Mouse (Mus musculus) retina, postnatal 1 day (tissue): ENCODE results near the gene Vsig10l.

Experiments used
- DNase-seq: peaks from one replicate; pipeline ENCODE4 v3.0.0-alpha.2; 2012

The Vsig10l gene

GRCm38 (mm10) chr7:43462851-43463250 is at the start of gene Vsig10l:
Gene Vsig10l, plus strand, starts transcription at chr7:43463151.
- no peak for DNase-seq

- DNase-seq = no peak
Observed at GRCm38 (mm10) chr7:43417298-43417697, 45.7 kb upstream of the Vsig10l start.

DNA sequence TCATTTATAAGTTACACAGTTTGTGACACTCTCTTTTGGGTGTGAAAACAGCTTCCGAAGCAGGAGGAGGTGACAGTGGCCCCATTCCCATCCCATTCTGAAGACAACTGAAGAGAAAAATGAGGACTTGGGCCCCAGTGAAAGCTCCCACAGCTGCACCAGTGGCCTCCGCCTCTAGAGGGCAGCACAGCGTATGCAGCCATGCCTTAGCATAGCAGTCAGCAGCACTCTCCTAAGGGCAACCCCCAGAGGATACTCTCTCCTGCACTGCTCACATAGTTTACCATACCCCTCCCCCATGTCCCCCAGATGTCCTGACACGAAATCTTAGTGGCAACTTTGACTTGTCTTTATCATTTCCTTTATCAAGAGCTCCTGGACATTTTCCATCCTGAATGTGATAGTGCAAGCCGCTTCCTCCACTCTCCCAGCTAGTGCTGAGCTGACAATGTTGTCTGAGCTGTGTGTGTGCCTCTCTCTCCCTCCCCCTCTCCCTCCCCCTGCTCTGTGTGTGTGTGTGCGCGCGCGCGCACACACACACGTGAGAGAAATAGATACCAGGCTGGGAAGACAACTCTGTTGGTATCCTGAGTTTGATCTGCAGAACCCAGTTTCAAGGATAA is 39.8 kb upstream of the Vsig10l start:
- peak; percentile 81 for DNase-seq

DNA sequence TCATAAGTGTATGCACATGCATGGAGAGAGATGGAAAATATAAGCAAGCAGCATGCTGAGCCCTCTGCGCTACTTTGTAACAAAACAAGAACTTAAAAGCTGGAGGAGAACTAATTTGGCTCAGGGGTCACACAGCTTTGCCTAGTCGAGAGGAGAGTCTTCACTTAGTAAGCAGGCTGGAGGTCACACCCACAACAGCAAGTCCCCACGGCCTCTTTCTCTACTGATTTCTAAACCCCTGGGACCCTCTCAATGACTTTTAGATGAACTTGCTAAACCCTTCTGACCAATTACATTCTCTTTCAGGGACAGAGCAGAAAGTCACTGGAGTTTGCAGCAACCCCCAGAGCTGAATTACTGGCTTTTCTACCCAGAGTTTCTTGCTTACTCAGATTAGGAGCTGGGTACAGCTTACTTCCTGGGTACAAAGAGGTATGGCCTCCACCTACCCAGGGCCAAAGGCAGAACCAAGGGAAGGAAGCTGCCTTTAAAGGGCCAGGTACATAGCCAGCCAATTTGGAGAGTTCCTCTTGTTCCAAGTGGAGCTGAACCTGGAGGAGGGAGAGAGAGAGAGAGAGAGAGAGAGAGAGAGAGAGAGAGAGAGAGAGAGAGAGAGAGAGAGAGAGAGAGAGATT is 38.8 kb upstream of the Vsig10l start:
- no peak for DNase-seq

GRCm38 (mm10) chr7:43427406-43427805 is 35.5 kb upstream of the Vsig10l start, which contains the start of gene Lim2:
Gene Lim2, plus strand, starts transcription at chr7:43427670.
- no peak for DNase-seq

GRCm38 (mm10) chr7:43429500-43429899 is 33.5 kb upstream of the Vsig10l start:
- DNase-seq = no peak

DNA sequence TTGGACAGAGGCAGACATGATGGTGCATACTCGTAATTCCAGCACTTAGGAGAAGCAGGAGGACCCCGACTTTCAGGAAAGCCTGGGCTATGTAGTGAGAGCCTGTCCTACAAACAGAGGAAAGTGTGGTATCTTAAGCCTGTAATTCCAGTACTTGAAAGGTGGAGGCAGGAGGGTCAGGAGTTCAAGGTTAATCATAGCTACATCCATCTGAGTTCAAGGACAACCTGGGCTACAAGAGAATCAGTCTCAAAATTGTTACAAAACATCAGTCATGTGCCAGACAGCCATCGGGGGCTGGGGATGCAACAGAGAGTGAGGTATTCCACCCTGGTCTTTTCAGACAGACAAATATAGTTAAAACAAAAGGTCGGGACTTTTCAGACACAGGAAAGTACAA is 30.1 kb upstream of the Vsig10l start:
- no peak for DNase-seq

GRCm38 (mm10) chr7:43434676-43435075 is 28.3 kb upstream of the Vsig10l start:
- no peak for DNase-seq

DNA sequence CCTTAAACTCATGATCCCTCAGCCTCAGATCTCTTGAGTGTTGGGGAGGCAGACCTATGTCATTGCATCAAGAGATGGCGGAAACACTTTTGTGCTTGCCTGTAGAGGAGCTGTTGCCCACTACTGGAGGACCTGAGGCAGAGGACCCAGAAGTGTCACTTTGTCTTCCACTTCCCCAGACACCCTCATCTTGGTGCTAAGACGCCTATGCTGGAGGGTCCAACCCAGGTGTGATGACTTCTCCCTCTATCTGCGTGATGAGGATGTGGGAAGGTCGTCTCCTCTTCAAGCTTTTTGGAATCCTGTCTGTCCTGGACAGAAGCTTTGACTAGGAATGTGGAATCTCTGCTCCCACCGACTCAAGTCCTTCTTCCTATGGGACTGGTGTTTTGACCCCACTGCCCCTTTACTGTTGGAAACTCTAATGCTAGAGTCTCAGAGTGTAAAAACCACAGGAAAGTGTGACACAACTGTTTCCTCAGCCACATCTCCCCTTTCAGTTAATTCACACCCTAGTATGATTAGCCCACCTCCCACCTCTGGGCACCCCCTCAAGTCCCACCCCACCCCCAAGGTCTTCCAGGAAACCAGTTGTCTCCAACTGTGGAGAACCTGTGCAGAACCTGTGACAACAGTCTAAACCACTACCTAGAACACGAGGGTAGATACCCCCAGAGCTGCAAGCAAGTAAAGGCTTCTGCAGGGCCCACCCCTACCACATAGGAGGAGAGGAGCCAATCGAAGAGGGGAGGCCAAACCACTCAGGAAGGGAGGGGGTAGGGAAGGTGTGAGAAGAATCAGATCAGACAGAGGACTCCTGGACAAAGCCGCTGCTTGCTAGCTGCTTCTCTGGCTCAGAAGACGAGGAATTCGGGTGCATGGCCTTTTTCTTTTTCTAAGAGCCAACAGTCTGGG is 26.4 kb upstream of the Vsig10l start, which contains the start of gene Nkg7:
Gene Nkg7, plus strand, starts transcription at position 733 of the 915 bp plus-strand sequence.
- no peak for DNase-seq

- DNase-seq = no peak
Observed at GRCm38 (mm10) chr7:43438611-43439010, 24.3 kb upstream of the Vsig10l start.

DNA sequence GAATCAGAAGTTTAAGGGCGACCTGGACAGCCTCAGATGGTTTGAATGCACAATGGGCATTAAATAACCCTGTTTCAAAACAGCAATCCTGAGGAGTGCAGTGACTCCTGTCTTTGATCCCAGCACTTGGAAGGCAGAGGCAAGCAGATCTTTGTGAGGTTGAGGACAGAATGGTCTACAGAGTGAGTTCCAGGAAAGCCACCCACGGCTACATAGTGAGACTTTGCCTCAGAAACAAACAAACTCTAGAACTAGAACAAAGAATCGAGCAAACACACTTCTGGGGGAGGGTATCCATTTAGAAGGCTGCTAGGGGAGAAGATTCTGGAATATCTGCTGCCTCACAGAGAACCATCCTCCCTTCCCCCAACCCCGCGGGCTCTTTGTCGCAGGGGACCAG is 22.5 kb upstream of the Vsig10l start, which contains the start of gene Cldnd2:
Gene Cldnd2, plus strand, starts transcription at position 301 of the 400 bp plus-strand sequence.
- no peak for DNase-seq

DNA sequence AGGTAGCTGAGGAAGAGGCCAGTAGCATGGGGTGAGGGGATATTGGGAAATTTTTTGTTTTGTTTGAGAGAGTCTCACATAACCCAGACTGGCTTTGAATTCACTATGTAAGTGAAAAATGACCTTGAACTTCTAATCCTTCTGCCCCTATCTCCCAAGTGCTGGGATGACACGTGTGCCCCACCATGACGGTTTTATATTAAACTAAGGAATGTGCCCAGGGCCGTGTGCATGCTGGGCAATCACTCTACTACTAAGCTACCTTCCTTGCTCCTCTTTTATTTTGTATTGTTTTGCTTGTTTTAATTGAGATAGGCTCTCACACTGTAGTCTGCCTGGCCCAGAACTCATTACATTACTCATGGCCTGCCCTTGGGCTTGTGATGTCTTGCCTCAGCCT is 21.9 kb upstream of the Vsig10l start:
- no peak for DNase-seq

- DNase-seq = no peak
Observed at GRCm38 (mm10) chr7:43442684-43443083, 20.3 kb upstream of the Vsig10l start.

DNA sequence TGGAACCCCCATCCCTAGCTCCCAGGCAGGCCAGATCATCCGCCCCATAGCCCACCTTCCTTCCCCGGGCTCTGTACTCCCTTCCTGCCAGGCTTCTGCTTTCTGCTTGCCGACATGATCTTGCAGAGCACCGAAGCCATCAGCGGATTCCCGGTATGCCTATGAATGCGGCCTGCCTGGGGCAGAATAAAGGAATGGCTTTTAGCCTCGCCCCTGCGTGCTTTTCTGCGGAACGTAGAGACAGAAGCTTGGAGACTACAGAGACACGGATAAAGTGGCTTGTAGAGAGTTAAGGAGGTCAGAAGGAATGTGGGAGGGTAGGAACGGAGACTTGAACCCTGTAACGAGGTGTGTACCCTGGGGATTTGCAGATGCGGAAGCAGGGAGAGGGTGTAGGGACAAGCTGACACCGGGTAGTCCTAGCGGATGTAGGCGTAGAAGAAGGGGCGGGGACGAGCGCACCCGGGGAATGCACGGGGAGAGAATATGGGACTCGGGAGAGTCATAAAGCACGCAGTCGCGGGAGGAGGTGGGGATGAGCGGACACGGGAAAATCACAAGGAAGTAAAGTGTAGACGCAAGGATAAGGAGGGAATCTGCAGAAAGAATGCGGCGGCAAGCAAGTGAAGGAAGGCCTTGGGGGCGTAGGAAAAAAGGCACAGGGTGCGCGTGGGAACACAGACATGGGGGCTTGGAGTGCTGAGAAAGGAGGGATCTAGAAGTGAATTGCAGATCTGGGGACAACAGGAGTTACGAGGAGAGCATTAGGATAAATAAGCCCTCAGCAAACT is 19.6 kb upstream of the Vsig10l start:
- peak; percentile 71 for DNase-seq

GRCm38 (mm10) chr7:43443917-43444293 is 19.0 kb upstream of the Vsig10l start, which contains the start of the genes Etfb and Gm45233:
Gene Etfb, plus strand, starts transcription at chr7:43444083.
Gene Gm45233, plus strand, starts transcription at chr7:43444128.
- peak; percentile 97 for DNase-seq

- no peak for DNase-seq
Observed at GRCm38 (mm10) chr7:43447801-43448200, 15.2 kb upstream of the Vsig10l start.

- DNase-seq = no peak
Observed at GRCm38 (mm10) chr7:43448246-43448645, 14.7 kb upstream of the Vsig10l start.

DNA sequence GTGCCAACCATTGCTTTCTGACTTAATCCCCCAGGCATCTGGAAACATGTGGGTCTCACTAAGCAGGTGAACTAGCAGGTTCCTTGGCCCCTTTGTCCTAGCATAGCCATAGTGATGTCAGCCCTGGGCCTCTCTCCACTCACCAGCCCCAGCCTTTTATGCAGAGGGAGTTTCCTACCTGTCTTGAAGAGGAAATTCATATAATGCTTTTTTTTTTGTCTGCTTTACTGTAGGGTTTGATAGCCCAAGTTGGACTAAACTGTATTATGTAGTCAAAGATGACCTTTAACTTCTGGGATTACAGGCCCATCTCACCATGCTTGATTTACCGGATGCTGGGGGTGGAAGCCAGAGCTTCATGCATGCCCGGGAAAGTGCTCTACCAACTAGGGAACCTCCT is 13.1 kb upstream of the Vsig10l start:
- no peak for DNase-seq

DNA sequence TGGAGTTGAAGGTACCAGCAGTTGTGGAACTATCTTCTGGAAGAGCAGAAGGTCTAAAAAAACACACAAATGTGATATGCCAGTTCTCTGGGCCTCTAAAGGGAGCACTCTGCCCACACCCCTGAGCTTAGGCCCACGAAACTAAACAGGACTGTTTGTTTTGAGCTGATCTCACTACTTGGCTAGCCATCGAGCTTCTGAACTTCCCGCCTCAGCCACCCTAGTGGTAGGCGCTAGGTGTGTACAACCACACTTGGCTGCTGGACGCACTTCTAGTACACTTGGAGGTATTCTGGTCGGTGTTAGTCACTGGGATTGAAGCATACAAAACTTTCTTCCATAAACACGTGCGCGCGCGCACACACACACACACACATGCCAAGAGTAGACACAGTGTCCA is 11.2 kb upstream of the Vsig10l start:
- no peak for DNase-seq

DNA sequence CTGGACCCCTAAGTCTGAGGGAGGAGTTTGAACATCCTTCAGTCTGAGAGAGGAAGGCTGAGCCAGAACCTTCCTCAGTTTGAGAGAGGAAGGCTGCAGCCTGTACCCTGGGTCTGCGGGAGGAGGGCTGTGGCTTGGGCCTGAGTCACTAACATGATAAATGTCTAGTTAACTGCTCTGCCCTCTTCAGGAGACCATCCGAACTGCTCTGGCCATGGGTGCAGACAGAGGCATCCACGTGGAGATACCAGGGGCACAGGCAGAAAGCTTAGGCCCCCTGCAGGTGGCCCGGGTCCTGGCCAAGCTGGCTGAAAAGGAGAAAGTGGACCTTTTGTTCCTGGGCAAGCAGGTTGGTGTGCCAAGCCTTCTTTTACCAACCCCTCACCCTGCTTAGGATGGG is 10.3 kb upstream of the Vsig10l start:
- peak; percentile 21 for DNase-seq

GRCm38 (mm10) chr7:43453599-43454355 is 9.2 kb upstream of the Vsig10l start:
- no peak for DNase-seq

DNA sequence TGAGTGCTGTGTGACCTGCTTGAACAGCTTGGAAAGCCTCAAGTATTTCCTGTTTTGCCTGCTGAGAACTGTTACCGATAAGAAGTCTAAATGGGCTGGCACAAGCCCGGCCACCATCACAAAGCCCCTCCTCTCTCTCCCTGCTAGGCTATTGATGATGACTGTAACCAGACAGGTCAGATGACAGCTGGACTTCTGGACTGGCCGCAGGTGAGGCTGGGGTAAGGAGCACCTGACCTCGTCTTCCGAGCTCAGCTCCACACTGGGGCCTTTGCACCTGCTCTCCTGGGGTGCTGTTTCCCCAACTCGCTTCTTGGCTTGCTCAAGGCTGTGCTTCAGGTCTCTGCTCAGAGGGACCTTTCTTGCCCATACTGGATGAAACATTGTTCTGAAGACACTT is 8.6 kb upstream of the Vsig10l start:
- no peak for DNase-seq
